Mouse (Mus musculus): ENCODE measurements around the gene Slc17a1. TPM values are rescaled to one million over a fixed set of nuclear protein-coding genes. Genes with fewer than 3 reads are reported as not detected.

The Slc17a1 gene
- not detected for total RNA-seq (2023)

DNA sequence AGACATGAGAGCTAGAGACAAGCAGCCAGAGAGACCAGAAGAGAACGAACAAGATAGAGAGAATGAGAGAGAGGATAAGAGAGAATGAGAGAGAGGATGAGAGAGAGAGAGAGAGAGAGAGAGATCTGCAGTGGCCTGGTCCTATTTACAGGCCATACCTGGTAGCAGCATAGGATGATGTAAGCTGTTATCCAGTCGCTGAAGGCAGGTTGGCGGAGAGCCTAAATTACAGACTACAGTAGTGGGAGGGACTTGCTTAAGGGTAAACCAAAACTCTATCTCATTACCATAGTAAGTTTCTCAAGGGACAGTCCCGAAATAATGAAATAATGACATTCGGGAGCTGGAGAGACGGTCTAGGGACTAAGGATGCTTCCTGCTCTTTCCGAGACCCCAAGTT is at the start of gene Slc17a1:
Slc17a1 (plus strand) TSS at position 346 of the 400 bp plus-strand sequence.

DNA sequence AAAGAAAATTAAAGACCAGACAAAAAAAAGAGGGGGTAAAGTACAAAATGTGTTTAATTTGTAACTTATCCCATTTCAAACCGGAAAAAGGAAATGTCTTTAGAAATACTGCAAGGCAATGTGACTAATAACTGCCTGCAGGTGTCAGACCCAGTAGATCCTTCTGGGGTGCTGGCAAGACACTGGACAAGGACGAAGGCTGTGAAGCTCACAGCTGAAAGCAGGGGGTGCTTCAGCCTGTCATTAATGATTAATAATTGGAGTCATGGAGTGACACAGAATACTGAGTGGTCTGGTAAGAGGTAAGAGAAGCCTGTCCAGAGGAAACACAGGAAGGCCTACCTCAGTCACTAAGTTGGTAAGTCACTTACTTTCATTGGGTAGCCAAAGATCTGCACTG is 28.2 kb upstream of the Slc17a1 start, which contains the start of gene Slc17a3:
Slc17a3 (plus strand) TSS at position 127 of the 400 bp plus-strand sequence.

DNA sequence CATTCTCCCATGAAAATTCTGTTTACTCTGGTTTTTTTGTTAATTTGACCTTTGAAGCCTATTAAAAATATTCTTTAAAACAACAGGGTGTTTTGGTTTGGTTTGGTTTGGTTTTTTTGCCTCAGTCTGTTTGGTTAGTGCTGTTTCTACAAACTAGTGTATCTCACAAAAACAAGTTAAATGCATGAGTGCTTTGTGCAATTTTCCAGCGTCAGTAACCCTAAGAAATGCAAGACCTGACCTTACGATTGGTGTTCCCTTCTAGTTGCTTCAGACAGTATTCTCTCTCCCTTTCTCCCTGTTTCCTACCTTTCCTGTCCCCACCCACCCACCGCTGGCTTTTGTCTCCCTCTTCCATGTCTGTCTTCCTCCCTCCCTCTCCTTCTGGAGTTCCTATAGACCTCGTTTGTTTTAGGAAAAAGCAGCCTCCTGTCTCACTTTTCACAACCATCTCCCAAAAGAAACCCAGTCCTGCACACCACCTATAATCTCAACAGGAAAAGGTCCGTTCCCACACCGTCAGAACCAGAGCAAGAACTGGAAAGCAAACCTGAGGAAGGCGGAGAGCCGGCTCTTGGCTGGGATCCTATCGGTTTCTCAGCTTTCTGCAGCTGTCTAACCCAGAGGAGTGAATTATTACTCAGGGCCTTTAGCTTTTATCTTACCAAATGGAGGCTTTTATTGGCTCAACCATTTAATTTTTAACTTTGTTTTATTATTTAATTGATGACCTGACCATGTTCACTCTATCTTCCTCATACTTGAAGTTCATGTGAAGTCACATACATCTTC is 47.0 kb downstream of the Slc17a1 start, which contains the start of gene Slc17a4:
Slc17a4 (minus strand) TSS at position 634 of the 792 bp plus-strand sequence.

DNA sequence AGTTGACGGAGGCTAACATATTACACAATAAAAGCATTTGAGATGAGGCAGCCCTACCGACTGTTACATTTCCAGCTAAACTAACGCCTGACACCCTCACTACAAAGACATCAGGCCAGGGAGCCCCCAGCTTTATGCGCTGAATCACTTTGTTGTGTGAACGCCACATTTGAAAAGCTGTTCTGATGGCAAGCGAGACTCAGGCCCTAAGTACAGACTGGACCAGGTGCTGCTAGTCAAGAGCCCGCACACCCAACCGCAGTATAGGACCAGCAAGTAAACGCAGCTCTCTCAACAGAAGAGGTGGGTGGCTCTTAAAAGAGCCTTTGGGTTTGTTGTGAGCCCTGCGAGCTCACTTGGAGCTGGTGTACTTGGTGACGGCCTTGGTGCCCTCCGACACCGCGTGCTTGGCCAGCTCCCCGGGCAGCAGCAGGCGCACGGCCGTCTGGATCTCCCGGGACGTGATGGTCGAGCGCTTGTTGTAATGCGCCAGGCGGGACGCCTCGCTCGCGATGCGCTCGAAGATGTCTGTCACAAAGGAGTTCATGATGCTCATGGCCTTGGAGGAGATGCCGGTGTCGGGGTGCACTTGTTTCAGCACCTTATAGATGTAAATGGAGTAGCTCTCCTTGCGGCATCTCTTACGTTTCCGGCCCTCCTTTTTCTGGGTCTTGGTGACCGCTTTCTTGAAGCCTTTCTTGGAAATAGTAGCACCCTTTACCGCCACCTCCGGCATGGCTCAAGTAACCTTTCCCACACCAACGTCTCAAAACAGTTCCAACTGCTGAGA is 66.1 kb downstream of the Slc17a1 start, which contains the start of gene Hist1h2ba:
Hist1h2ba (minus strand) TSS at position 736 of the 790 bp plus-strand sequence.

DNA sequence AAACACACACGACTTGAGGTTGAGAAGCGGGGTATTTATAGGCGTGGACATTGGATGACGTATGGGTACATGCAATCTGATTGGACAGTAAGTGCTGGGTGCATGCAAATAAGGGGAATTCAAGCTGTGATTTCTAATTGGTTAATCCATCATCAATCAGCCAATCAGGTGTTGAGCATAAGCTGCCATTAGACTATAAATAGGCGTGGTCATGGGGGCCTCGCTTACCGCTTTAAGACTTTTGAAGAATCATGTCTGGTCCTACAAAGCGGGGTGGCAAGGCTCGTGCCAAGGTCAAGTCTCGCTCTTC is 66.6 kb downstream of the Slc17a1 start, which contains the start of gene Hist1h2aa:
Hist1h2aa (plus strand) TSS at position 252 of the 310 bp plus-strand sequence.

Other genes starting within 250 kb of the Slc17a1 start
- 100 to 1,000 TPM; 103 to 111 TPM for gene Hist1h2be, start 246.6 kb upstream of the Slc17a1 start, total RNA-seq (2023)
- 100 to 1,000 TPM; 779 TPM for gene Hist1h1e, start 245.2 kb upstream of the Slc17a1 start, total RNA-seq (2023)
- 10 to 100 TPM; 48.0 to 51.5 TPM for gene Hist1h2ac, start 183.8 kb upstream of the Slc17a1 start, total RNA-seq (2023)
- gene Hist1h2bc, start 183.6 kb upstream of the Slc17a1 start, total RNA-seq (2023): 100 to 1,000 TPM in 1 of 2 experiments, 10 to 100 TPM in 1; 97.4 to 109 TPM
- 1 to 10 TPM in 1 of 2 experiments, under 1 TPM in 1; 0.86 to 1.1 TPM for gene Hist1h1t, start 171.9 kb upstream of the Slc17a1 start, total RNA-seq (2023)
- gene Hist1h4c, start 169.3 kb upstream of the Slc17a1 start, total RNA-seq (2023): 100 to 1,000 TPM; 391 to 419 TPM
- gene Hfe, start 156.9 kb upstream of the Slc17a1 start, total RNA-seq (2023): 1 to 10 TPM; 4.2 to 6.6 TPM
- 1,000 to 10,000 TPM; 1,619 to 1,663 TPM for gene Hist1h1c, start 128.9 kb upstream of the Slc17a1 start, total RNA-seq (2023)
- 100 to 1,000 TPM; 617 to 658 TPM for gene Hist1h3c, start 122.1 kb upstream of the Slc17a1 start, total RNA-seq (2023)
- 100 to 1,000 TPM; 868 to 875 TPM for gene Hist1h2bb, start 121.0 kb upstream of the Slc17a1 start, total RNA-seq (2023)
- 1,000 to 10,000 TPM; 1,294 to 1,569 TPM for gene Hist1h2ab, start 116.6 kb upstream of the Slc17a1 start, total RNA-seq (2023)
- gene Hist1h3b, start 115.5 kb upstream of the Slc17a1 start, total RNA-seq (2023): 1,000 to 10,000 TPM; 1,352 to 1,548 TPM
- gene Hist1h4b, start 110.7 kb upstream of the Slc17a1 start, total RNA-seq (2023): 100 to 1,000 TPM; 569 to 600 TPM
- 100 to 1,000 TPM; 541 to 562 TPM for gene Hist1h4a, start 106.5 kb upstream of the Slc17a1 start, total RNA-seq (2023)
- gene Hist1h3a, start 105.4 kb upstream of the Slc17a1 start, total RNA-seq (2023): 1,000 to 10,000 TPM in 1 of 2 experiments, 100 to 1,000 TPM in 1; 878 to 1,040 TPM
- gene Hist1h1a, start 104.1 kb upstream of the Slc17a1 start, total RNA-seq (2023): 100 to 1,000 TPM; 455 to 460 TPM
- not detected for gene Trim38, start 97.8 kb upstream of the Slc17a1 start, total RNA-seq (2023)
- not detected for gene Slc17a2, start 60.8 kb upstream of the Slc17a1 start, total RNA-seq (2023)
- not detected for gene Slc17a3, start 28.3 kb upstream of the Slc17a1 start, total RNA-seq (2023)
- gene Slc17a4, start 47.3 kb downstream of the Slc17a1 start, total RNA-seq (2023): not detected
- not detected for gene Hist1h2ba, start 66.4 kb downstream of the Slc17a1 start, total RNA-seq (2023)
- not detected for gene Hist1h2aa, start 66.7 kb downstream of the Slc17a1 start, total RNA-seq (2023)
- not detected for gene Scgn, start 123.5 kb downstream of the Slc17a1 start, total RNA-seq (2023)